Mouse (Mus musculus) embryonic facial prominence, embryonic 13.5 days (tissue): Measurements from ENCODE around the gene Pxdn. TPM values are rescaled to one million over a fixed set of nuclear protein-coding genes. Genes with fewer than 3 reads are reported as not detected.
A peak's percentile ranks its signal among the peaks of the same experiment; 100 is the strongest.

Source experiments
- ATAC-seq: fragments of 200-750 bp; cut with Nextera tagmentation; 2 replicates; pipeline ENCODE4 v1.8.0; 2017; ENCODE audit warnings: low read depth; ENCODE audit not compliant: insufficient number of reproducible peaks, insufficient read depth, low FRiP score, low TSS enrichment
- H3K27ac ChIP-seq: fragments of 300-500 bp; sonication (generic); 2 replicates; pipeline ENCODE4 v1.5.1; 2015; ENCODE audit warnings: moderate library complexity, mild to moderate bottlenecking, inconsistent platforms
- H3K27me3 ChIP-seq: fragments of 300-500 bp; sonication (generic); 2 replicates; pipeline ENCODE4 v1.6.1; 2015; ENCODE audit warnings: mild to moderate bottlenecking, inconsistent platforms
- H3K36me3 ChIP-seq: fragments of 300-500 bp; sonication (generic); 2 replicates; pipeline ENCODE4 v1.6.1; 2015; ENCODE audit warnings: mild to moderate bottlenecking, inconsistent platforms
- H3K4me1 ChIP-seq: fragments of 300-500 bp; sonication (generic); 2 replicates; pipeline ENCODE4 v1.6.1; 2015; ENCODE audit warnings: inconsistent platforms
- H3K4me2 ChIP-seq: fragments of 300-500 bp; sonication (generic); 2 replicates; pipeline ENCODE4 v1.6.1; 2015; ENCODE audit warnings: moderate library complexity, mild to moderate bottlenecking, inconsistent platforms
- H3K4me3 ChIP-seq: fragments of 300-500 bp; sonication (generic); 2 replicates; pipeline ENCODE4 v1.5.1; 2015; ENCODE audit warnings: mild to moderate bottlenecking, inconsistent platforms
- H3K9ac ChIP-seq: fragments of 300-500 bp; sonication (generic); 2 replicates; pipeline ENCODE4 v1.6.1; 2015; ENCODE audit warnings: mild to moderate bottlenecking, inconsistent platforms
- H3K9me3 ChIP-seq: fragments of 300-500 bp; sonication (generic); 2 replicates; pipeline ENCODE4 v1.6.1; 2016; ENCODE audit warnings: inconsistent platforms
- WGBS: fragments of 180-500 bp; shearing (Covaris S2); methylation state at CpG from one replicate; pipeline ENCODE4 v1.1.7; 2015; ENCODE audit warnings: mixed read lengths; 5-methylcytosine and 5-hydroxymethylcytosine counted together
- polyA plus RNA-seq: library from polyadenylated mRNA; unstranded; fragments of >200 nt; fragmentation: Nextera tagmentation; extraction: Ambion mirVana; gene quantifications from 2 replicates; pipeline ENCODE4 v1.2.1, GENCODE M21; 2015

Pxdn gene
- polyA plus RNA-seq, 1 experiment from 2014 or later, result 90.1 TPM

DNA sequence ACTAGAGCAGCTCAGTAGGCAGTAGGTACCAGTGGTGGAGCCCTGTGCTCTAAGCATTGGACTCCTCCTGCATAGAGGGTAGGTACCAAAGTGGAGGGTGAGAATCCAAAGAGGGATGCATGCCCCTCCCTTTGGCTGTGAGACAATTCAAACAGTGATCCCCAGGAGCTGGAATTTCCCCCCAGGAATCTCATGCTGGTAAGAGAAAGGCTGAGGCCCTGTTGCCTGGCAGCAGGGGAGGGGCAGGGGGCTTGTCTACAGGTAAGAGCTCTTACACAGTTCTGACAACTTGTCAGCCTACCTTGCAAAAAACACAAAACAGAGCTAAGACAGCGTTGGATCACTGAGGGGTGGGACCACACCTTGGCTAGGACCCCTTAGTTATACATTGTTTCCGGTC, 3.9 kb upstream of the Pxdn start:
- no peak overlapping the region for H3K4me3 ChIP-seq
- no peaks in the 10 kb centered on the region for H3K9me3 ChIP-seq
- WGBS, result 58% methylated on average over 2 of the region's 2 CpGs
- no peak for ATAC-seq
- H3K36me3 ChIP-seq, result no peaks in the 10 kb centered on the region
- H3K9ac ChIP-seq, result no peak overlapping the region
- H3K27me3 ChIP-seq, result no peaks in the 10 kb centered on the region
- H3K4me2 ChIP-seq, result no peak overlapping the region
- no peak overlapping the region for H3K27ac ChIP-seq
- peaks cover 7% of the 10 kb centered on the region; the same call in 1 of the 2 replicates for H3K4me1 ChIP-seq

DNA sequence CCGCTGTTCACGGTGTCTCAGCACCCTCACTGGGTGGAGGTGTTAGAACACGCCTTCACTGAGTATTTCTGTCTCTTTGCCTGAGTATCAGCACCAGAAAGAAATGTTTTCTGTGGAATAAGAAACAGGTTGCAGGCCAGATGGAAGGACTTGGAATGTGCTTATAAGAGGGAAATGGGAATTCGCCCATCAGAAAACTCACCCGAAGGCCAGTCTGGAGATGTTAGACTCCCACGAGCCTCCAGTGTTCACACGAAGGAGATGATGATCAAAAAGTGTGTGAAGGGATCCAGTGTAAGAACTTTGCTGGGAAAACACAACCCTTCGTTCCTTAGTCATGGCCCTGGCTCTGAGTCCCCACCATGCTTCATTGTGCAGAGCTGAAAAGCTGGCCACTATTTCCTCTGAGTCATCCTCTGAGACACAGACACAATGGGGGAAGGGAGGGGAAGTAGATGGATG, 3.3 kb upstream of the Pxdn start:
- H3K27ac ChIP-seq, result no peak overlapping the region
- peaks cover 8% of the 10 kb centered on the region for H3K4me1 ChIP-seq
- H3K9me3 ChIP-seq, result no peaks in the 10 kb centered on the region
- WGBS, result 64% methylated on average over 8 of the region's 8 CpGs
- no peak overlapping the region for H3K9ac ChIP-seq
- ATAC-seq, result no peak
- no peak overlapping the region for H3K4me3 ChIP-seq
- H3K36me3 ChIP-seq, result no peaks in the 10 kb centered on the region
- no peaks in the 10 kb centered on the region for H3K27me3 ChIP-seq
- H3K4me2 ChIP-seq, result no peak overlapping the region

DNA sequence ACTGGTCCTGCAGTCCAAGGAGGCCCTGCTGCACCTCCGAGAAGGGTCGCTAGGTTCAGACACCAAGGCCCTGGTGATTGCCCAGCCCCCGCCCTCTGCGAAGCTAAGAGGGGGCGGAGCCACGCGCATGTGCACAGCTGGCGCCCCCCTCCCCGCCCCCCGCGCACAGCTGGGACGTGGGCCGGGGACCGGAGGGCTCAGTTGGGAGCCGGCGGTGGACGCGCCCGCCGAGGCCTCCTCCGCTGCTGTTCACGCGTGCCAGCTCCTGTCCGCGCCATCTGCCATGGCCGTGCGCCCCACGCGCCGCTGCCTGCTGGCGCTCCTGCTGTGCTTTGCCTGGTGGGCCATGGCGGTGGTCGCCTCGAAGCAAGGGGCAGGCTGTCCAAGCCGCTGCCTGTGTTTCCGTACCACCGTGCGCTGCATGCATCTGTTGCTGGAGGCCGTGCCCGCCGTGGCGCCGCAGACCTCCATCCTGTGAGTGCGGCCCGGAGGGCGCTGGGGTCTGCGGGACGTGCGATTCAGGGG, 505 bp downstream of the Pxdn start:
- peak overlapping the region; percentile 84 for H3K4me3 ChIP-seq
- H3K9ac ChIP-seq, result peak overlapping the region; percentile 94
- H3K4me2 ChIP-seq, result peak overlapping the region; percentile 81
- ATAC-seq, result peak; percentile 91
- no peaks in the 10 kb centered on the region for H3K36me3 ChIP-seq
- H3K27me3 ChIP-seq, result no peaks in the 10 kb centered on the region
- under 1% methylated on average over 46 of the region's 49 CpGs for WGBS
- H3K9me3 ChIP-seq, result peaks cover 4% of the 10 kb centered on the region; the same call in 1 of the 2 replicates
- peak overlapping the region; percentile 94 for H3K27ac ChIP-seq
- peaks cover 30% of the 10 kb centered on the region for H3K4me1 ChIP-seq

DNA sequence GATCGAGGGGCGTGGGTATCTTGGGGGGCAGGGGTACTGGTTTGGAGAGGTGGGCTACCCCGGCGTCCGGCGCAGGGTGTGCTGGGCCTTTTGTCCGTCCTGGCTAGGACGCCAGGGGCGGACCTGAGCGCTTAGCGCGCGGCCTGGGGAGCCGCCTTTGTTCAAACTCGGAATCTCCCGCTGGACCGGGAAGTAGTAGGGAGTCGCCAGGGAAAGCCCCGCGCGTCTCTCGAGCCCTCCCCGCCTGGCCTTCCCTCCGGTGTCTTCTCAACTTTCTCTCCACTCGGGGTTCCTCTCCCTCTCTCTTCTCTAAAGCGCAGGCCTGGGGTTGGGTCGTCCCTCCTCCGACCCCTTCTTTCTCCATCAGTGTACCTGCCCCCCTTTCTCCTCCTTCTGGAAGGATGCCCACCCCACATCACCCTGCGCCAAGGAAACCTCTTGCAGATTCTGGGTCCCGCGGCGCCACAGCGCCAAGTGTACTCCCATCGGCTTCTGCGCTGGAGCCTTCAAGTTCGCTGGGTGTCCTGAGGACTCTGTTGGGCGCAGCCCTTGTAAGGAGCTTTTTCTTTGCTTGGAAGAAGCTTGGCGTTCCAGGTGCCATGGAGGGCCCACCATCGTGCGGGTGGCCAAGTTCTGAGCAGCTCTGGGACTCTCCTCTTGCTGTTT, 1.1 kb downstream of the Pxdn start:
- H3K9me3 ChIP-seq, result peaks cover 4% of the 10 kb centered on the region; the same call in 1 of the 2 replicates
- peak overlapping the region; percentile 94 for H3K9ac ChIP-seq
- H3K4me3 ChIP-seq, result peak overlapping the region; percentile 84
- ATAC-seq, result peak; percentile 65
- peak overlapping the region; percentile 81 for H3K4me2 ChIP-seq
- H3K36me3 ChIP-seq, result no peaks in the 10 kb centered on the region
- under 1% methylated on average over 36 of the region's 40 CpGs for WGBS
- peaks cover 30% of the 10 kb centered on the region for H3K4me1 ChIP-seq
- H3K27me3 ChIP-seq, result no peaks in the 10 kb centered on the region
- peak overlapping the region; percentile 94 for H3K27ac ChIP-seq

DNA sequence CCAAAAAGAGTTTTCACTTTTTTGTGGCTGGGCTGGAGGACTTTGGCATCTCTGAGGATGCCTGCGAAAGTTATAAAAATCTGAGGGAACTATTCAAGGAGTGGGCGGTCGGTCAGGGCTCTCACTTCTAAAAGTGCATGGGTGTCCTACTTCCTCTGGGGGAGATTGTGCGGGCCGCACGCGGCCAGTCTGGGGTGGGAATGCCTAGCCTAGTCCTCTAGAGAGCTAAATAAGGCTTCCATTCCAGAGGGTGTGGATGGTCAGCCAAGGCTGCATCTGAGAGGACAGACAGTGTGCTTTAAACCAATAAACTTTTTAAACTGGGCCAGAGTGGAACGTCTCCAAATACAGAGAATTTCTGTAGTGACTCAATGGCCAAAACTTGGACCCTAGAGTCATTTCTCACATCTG, 1.9 kb downstream of the Pxdn start:
- Histone ChIP-seq H3K9me3 (peaks cover 4% of the 10 kb centered on the region; the same call in 1 of the 2 replicates), H3K9ac (peak overlapping the region; percentile 94), H3K4me2 (peak overlapping the region; percentile 81), H3K36me3 (no peaks in the 10 kb centered on the region), H3K4me1 (peaks cover 34% of the 10 kb centered on the region), H3K27me3 (no peaks in the 10 kb centered on the region), H3K4me3 (peak overlapping the region; percentile 84), H3K27ac (peak overlapping the region; percentile 94)
- no peak for ATAC-seq
- 5% methylated on average over 8 of the region's 8 CpGs for WGBS

DNA sequence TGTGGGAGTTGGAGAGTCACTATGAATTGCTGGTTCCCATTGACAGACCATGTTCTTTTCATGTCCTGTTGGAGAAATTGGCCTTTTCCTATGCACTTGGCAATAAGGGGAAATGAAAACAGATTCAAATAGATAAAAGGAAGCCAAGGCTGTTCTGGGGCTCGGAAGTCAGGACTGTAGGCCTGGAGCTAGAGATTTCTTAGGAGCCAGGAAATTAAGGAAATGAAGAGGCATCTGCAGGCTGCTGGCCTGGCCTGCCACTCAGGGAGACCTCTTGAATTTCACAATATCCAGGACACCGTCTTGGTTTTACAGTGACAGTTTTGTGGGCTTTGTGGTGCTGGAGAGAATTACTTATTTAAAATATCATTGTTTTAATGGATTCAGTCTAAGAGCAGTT, 5.0 kb downstream of the Pxdn start:
- H3K27me3 ChIP-seq, result no peaks in the 10 kb centered on the region
- H3K9ac ChIP-seq, result no peak overlapping the region
- H3K4me1 ChIP-seq, result peaks cover 51% of the 10 kb centered on the region
- no peak overlapping the region for H3K4me3 ChIP-seq
- H3K36me3 ChIP-seq, result no peaks in the 10 kb centered on the region
- ATAC-seq, result no peak
- no peak overlapping the region for H3K27ac ChIP-seq
- H3K9me3 ChIP-seq, result peaks cover 4% of the 10 kb centered on the region; the same call in 1 of the 2 replicates
- H3K4me2 ChIP-seq, result no peak overlapping the region
- 79% methylated on average over 2 of the region's 2 CpGs for WGBS

DNA sequence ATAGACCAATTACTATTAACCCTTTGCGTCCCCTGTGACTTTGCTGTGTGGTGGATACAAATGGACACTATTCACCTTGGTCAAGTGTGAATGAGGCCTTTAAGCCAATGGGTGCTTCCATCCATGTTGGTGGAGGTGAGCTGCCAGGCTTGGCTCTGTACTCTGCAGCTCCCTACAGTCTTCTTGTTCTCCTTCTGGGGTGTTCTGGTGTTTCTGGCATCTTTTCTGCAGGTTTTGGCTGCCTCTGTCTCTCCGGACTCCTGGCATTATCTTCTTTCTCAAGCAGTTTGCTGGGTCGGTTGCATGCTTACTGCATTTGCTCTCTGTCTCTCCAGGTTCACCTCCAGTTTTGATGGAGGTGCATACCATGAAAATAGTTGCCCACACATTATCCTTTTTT, 7.2 kb downstream of the Pxdn start:
- no peak overlapping the region for H3K4me3 ChIP-seq
- H3K27me3 ChIP-seq, result no peaks in the 10 kb centered on the region
- no peak overlapping the region for H3K4me2 ChIP-seq
- H3K9me3 ChIP-seq, result peaks cover 4% of the 10 kb centered on the region; the same call in 1 of the 2 replicates
- ATAC-seq, result no peak
- H3K4me1 ChIP-seq, result peaks cover 54% of the 10 kb centered on the region
- 79% methylated on average over 3 of the region's 3 CpGs for WGBS
- no peak overlapping the region for H3K9ac ChIP-seq
- no peak overlapping the region for H3K27ac ChIP-seq
- H3K36me3 ChIP-seq, result no peaks in the 10 kb centered on the region

DNA sequence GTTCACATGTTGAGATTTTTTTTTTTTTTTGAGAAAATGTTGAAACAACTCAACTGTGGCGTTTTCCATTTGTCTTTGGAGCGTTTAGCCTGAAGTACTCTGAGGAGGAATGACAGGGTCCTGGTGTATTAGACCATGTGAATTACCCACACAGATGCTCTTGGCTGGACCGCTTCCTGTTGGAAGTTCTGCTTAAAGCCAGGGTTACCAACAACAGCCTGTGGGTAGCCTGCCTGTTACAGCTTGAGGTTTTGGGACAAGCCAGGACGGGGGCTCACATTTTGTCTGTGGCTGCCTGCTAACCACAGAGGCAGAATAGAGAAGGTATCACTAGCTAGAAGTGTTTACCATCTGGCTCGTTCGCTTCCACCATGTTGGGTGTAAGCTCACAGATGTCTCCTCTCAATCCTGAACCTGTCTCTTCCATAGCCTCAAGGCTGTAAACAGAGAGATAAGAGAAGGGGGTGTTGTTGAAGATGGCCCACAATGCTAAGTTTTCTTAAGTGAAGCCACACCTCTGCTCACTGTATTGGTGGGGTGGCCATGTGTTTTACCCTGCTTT, 7.9 kb downstream of the Pxdn start:
- Histone ChIP-seq H3K4me1 (peaks cover 53% of the 10 kb centered on the region), H3K4me3 (no peak overlapping the region), H3K9ac (no peak overlapping the region), H3K4me2 (no peak overlapping the region), H3K27me3 (no peaks in the 10 kb centered on the region), H3K36me3 (no peaks in the 10 kb centered on the region), H3K9me3 (peaks cover 4% of the 10 kb centered on the region; the same call in 1 of the 2 replicates), H3K27ac (peak overlapping the region; percentile 24)
- no peak for ATAC-seq
- WGBS, result 51% methylated on average over 6 of the region's 6 CpGs

DNA sequence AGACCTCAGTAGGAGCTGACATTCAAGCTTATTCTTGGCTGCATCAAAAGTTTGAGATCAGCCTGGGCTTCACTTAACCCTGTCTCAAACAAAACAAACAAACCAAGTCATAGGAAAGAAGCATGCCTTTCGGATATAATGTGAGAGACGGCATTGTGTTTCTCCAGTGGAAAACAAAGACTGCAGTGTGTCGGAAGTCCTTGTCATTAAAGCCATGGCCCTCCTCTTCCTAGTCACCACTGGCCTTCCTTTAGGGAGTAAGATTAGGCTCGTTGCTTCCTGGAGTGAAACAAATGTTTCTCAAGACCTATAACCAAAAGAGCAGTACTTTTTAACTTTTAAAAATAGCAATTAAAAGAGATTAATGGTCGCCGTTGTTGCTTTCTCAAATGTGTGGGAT, 13.6 kb downstream of the Pxdn start:
- no peak overlapping the region for H3K4me3 ChIP-seq
- ATAC-seq, result no peak
- peaks cover 64% of the 10 kb centered on the region for H3K4me1 ChIP-seq
- no peak overlapping the region for H3K4me2 ChIP-seq
- WGBS, result 38% methylated on average over 6 of the region's 6 CpGs
- H3K9ac ChIP-seq, result no peak overlapping the region
- no peaks in the 10 kb centered on the region for H3K36me3 ChIP-seq
- H3K27me3 ChIP-seq, result no peaks in the 10 kb centered on the region
- H3K9me3 ChIP-seq, result no peaks in the 10 kb centered on the region
- peak overlapping the region; percentile 68 for H3K27ac ChIP-seq

DNA sequence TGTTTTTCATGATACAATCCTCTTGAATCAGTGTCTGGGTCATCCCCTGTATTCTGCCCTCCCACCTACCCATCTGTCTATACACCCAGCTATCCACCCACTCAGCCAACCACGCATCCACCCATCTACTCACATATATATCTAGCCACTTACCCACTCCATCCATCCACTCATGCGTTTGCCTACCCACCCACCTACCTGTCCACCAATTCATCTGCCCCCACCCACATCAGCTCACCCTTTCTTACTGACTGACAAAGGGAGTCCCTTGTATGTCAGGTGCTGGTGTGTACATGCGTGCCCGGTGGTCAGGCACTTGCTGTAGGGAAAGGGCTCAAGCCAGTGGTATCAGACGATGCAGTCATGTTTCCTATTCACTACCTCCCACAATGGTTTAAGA, 14.1 kb downstream of the Pxdn start:
- Histone ChIP-seq H3K4me2 (no peak overlapping the region), H3K27ac (no peak overlapping the region), H3K9me3 (no peaks in the 10 kb centered on the region), H3K9ac (no peak overlapping the region), H3K4me1 (peaks cover 62% of the 10 kb centered on the region), H3K4me3 (no peak overlapping the region), H3K27me3 (no peaks in the 10 kb centered on the region), H3K36me3 (no peaks in the 10 kb centered on the region)
- ATAC-seq, result no peak
- WGBS, result 84% methylated on average over 5 of the region's 5 CpGs

DNA sequence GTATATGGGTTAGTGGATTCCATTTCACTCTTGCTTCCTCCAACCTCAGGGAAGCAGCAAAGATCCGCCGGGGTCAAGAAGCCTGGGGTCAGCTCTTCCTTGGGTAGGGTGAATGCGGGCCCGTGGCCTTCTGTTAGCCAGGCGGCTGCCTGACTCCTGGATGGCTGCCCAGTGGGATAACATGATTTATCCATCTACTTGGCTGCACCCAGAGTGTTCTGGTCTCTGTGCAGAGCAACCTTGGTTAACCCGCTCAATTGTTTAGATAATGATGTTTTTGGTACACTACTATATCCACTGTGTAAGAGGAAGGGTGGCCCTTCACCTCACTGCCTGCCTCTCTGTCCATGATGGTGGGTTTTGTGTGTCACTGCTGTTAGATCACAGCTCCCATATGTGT, 14.7 kb downstream of the Pxdn start:
- 83% methylated on average over 6 of the region's 6 CpGs for whole genome bisulfite sequencing
- peaks cover 68% of the 10 kb centered on the region for H3K4me1 ChIP-seq
- no peak for ATAC-seq

DNA sequence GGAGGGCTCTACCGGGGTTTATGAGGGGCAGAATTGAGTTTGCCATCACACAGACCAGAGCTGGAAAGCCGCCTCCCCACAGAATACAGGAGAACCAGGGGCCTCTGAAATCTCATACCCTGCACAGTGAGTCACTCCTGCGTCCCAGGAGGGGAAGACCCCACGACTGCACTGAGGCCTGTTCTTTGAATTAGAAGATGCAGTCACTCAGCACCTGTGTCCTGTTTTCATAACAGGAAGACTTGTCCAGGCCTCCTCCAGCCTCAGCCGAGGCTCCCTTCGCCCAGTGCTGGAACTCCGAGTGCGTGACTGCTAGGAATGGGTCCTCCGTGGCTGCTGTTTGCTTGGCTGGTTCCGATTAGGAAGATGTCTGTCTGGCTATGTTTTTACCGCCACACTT, 16.6 kb downstream of the Pxdn start:
- WGBS, result 33% methylated on average over 11 of the region's 11 CpGs
- H3K9ac ChIP-seq, result no peak overlapping the region
- H3K4me1 ChIP-seq, result peaks cover 63% of the 10 kb centered on the region
- ATAC-seq, result no peak
- peak overlapping the region; percentile 75 for H3K27ac ChIP-seq
- H3K36me3 ChIP-seq, result no peaks in the 10 kb centered on the region
- H3K9me3 ChIP-seq, result no peaks in the 10 kb centered on the region
- no peaks in the 10 kb centered on the region for H3K27me3 ChIP-seq
- H3K4me2 ChIP-seq, result no peak overlapping the region
- no peak overlapping the region for H3K4me3 ChIP-seq

More for the DNA sequence above, 14.7 kb downstream of the Pxdn start:
- H3K36me3 ChIP-seq, result no peaks in the 10 kb centered on the region
- no peak overlapping the region for H3K4me3 ChIP-seq
- H3K9me3 ChIP-seq, result no peaks in the 10 kb centered on the region
- no peak overlapping the region for H3K4me2 ChIP-seq
- H3K27ac ChIP-seq, result no peak overlapping the region
- H3K9ac ChIP-seq, result no peak overlapping the region
- no peaks in the 10 kb centered on the region for H3K27me3 ChIP-seq
